Mouse (Mus musculus) liver, postnatal 0 days (tissue): ENCODE measurements at regions not wholly inside any gene's neighbourhood (a gene's known extent, or its start where the extent isn't known, plus 50 kb on each side); places are given as distances from the start of the nearest gene placed in this dataset.

Source experiments
- CTCF ChIP-seq: sonication (generic); IDR thresholded peaks from 2 replicates; pipeline ENCODE4 v1.5.1; 2016; ENCODE audit warnings: antibody characterized with exemption, low read depth
- EP300 ChIP-seq: IDR thresholded peaks from 2 replicates; pipeline ENCODE4 v1.6.1; 2016; ENCODE audit warnings: antibody characterized with exemption, low read depth, mild to moderate bottlenecking

DNA sequence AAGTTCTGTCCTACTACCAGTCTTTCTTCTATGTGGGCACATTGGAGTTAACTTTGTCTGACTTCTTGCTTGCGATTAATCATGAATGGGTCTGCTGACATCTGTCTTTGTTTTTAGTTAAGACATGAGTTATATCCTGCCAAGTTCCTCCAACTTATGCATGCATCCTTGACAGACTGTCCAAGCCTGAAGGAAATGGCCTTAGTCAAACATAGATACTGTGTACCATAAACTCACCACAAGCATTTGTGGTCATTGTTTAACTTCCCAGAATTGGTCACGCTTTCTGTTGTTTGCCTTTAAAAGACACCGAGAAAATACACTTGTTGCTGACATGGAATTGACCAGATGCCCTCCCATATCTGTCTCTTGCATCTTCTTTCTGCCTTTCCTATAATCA lies 519.4 kb upstream of the Hs6st1 start:
- TF ChIP-seq CTCF (no peak), EP300 (no peak)
